Mouse (Mus musculus) testis, postnatal 10 days (tissue): ENCODE results near the gene Gnb1l.
A peak's percentile ranks its signal among the peaks of the same experiment; 100 is the strongest.
"Not testable (repeated sequence)": the region's sequence is repeated elsewhere in the genome, so short reads cannot be mapped to it uniquely, and the experiment has no call there.

Experiments
- DNase-seq: peaks from one replicate; pipeline ENCODE4 v3.0.0; 2021; ENCODE audit warnings: low spot score

Gnb1l gene

DNA sequence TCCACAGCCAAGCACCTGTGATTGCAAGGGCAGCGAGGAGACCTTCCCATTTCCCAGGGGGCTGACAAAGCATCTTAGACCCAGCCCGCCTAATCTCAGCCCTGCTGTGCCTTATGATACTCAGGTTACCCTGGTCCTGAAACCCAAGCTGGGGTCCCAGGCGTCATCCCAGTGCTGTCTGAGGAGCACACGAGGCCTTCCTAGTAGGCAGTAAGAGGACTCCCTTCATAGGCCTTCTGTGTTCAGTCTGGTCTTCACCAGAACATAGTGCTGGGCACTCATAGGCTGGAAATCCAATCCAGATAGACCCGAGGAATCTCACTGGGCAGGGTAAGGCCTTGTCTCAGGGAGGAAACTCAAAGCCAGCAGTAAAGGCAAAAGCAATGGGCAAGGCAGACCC, 14.7 kb upstream of the Gnb1l start:
- no peak for DNase-seq

DNA sequence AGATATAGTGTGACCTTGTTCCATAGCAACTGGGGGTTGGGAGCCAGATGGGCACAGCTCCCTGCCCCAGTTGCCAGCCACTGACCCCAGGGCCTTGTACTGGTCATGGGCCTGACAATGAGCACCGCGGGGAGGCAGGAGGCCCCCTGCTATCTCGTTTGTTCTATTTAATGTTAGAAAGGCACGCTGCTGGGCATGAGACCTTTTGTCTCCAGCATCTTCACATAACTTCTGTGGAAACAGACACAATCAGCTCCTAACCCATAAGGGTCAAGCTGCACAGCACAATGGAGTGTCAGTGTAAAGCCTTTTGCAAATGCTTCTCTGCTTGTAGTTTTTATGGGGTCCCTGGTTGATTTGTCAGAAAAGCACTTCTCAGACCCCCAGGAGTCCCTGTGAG, 14.1 kb upstream of the Gnb1l start:
- DNase-seq = no peak

DNA sequence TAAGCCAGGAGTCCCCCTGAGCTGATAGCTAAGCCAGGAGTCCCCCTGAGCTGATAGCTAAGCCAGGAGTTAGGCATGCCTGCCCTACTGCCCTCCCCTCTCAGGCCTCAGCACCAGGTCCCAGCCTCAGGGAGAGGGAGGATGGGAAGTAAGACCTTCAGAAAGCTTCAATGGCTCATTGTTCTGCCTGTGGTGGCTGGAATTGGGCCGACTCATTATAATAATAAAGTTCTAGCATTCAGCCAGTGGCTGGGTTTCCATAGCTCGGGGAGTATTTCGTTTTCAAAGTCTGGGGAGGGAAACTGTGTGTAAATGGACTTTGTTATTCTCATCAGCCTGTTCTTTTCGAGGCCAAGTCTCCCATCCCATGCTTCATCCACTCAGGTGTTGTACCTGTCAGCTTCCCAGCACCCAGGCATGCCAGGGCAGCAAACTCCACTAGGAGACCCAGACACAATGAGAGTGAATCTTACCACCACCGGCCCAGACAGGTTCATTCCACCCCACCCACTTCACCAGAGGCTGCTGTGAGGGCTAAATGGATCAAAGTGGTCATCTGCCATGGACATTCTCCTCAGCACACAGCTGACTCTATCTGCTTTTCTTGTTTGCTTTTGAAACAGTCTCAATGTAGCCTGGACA, 13.6 kb upstream of the Gnb1l start:
- no peak for DNase-seq

DNA sequence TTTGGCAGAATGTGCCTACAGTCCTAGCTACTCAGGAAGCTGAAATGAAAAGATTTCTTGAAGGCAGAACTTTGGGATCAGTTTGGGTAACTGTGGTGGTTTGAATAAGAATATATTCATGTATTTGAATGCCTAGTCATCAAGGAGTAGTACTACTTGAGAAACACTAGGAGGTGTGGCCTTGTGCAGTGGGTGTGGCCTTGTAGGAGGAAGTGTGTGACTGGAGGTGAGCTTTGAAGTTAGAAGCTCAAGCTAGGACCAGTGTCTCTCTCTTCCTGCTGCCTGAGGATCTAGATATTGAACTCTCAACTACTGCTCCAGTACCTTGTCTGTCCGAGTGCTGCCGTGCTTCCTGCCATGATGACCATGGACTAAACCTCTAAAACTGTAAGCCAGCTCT, 12.4 kb upstream of the Gnb1l start:
- DNase-seq = no peak

DNA sequence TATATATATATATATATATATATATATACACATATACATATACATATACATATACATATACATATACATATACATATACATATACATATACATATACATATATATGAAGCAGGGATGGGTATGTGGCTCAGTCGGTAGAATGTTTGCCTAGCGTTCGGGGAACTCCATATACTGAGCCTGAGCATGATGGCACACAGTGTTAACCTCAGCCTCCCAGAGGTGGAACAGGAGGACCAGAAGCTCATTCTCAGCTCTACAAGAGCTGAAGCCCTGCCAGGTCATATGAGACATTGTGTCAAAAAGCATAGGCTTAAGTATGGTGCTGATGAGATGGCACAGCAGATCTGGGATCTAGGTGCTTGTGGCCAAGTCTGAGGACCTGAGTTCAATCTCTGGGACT, 8.2 kb upstream of the Gnb1l start:
- DNase-seq = no peak

DNA sequence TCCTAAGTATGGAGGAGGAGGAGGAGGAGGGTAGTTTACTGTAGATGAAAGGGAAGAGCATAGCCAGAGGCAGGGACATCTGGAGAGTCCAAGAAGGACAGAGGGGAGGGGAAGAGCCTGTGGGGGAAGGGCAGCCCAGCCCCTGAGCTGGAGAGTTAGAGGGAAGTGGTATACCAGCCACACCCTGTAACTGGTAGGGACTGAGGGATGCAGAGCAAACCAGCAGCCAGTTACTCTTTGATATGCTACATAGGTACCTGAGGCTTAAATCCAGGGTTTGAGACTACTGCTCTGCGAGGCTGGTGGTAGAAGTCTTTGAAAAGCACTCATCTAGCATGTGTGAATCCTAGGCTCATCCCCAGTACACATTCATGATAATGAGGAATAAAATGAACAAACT, 7.6 kb upstream of the Gnb1l start:
- peak; percentile 33 for DNase-seq

DNA sequence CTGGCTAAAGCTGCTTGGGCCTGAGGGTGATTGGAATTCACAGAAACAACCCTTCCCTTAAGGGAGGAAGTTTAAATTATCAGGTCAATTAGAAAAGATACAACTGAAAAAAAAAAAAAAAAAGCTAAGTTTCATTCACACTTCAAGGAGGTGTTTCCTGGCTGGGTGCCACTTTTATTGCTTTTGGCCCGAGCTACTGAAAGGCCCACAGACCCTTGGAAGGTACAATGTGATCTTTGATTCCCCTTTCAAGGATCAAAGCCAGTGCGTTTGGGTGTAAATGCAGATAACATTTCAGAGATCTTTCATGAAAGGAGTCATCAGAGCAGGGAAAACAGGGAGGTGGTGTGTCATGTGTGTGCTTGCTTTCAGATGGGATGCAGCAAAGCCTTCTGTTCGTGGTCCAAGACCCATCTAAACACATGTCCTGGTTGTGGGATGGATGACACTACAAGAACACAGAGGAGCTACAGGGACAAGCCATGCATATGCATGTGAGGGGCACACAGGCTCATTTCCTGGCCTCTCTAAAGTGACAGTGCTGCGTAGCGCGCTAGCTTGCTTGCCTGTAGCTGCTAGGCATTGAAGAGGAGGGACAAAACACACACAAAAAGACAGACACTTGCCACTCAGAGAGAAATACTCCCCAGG, 523 bp upstream of the Gnb1l start:
- peak; percentile 51 for DNase-seq

DNA sequence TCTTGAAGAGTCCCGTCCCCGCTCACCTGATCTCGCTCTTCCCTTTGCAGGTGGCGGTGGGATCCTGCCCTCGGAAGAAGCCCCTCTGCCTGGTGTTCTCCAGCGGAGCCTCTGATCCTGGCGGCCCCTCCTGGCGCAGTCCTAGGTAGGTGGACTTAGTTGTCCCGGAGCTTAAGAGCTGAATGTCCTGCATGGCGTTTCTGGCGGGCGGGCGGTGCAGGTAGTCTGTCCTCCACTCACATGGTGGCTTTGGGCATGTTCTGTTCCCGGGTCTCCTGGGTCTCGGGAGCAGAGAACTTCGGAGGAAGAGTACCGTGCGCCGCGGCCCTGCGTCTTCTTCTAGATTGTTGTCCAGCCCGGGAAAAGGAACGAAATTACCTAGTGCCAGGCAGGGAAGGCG, 483 bp downstream of the Gnb1l start:
- DNase-seq = no peak

DNA sequence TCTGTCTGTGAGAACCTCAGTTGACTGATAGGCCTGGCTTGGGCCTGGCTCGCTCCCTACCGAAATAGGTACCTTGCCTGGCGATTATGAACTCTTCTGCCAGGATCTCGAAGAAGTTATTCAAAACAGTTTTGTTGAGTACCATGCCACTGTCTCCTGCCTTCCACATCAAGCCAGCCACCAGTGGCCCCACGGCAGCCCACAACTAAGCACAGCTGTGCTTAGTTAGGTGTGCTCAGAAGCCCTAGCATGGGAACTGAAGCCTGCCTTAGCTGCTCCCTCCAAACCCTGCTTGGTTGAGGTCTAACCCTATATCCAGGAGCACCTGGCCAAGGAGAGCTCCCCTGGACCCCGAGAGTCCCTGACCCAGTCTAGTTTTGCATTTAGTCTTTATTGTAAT, 3.0 kb downstream of the Gnb1l start:
- peak; percentile 28 for DNase-seq

DNA sequence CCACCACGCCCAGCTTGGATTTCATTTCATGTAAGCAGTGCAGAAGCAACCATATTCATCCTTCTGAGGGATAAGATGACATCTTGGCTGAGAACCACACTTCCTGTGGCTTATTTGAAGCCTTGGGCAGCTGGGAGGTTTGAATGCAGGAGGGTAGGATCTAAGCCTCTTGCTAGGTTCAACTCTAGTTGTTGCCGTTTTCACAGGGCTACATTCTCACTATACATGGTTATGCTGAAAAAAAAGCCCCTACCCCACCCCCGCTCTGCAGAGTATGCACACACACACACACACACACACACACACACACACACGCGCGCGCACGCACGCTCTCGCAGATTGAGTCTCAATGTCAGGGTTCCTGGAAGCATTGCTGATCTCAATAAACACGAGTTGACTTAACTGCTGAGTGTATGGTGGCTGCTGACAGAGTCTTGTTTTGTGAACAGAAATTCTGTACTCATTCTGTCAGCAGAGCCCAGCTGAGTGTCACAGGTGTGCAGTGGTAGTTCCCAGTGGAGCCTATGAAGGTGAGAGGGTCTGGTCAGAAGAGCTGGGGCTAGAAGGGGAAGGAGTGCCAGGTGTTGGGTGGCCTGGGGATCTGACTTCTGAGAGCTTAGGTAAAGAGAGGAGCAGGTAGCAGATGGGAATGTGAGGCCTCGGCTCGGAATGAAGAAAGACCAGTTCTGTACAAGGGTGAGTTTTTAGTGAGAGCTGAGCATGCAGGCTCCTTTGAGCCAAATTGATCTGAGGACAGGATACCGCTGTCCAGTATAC, 5.2 kb downstream of the Gnb1l start:
- peak; percentile 38 for DNase-seq

DNA sequence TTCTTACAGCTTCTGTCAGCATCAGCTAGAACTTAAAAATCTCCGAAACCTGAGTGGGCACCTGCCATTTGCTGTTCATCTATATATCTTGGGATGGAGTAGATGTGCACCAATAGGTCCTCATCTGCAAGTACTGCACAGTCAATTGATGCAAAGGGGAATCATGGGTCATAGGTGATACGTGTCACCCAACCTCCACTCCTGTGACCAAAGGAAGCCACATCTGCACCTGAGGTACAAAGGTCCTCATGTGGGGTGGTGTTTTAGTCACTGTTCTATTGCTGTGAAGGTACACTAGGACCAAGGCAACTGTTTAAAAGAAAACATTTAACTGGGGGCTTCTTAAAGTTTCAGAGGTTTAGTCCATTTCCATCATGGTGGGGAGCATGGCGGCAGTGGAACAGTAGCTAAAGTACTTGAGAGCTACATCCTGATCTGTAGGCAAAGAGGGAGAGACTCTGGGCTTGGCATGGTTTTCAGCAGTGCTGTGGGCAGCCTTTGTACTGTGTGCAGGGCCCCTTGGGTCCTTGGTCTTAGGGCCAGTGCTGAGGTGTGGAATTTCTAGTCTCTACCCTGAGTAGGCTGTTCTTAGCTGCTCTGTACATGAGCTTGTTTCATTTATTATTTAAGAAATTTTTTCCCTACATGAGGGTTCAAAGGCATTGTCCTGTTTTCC, 8.1 kb downstream of the Gnb1l start:
- DNase-seq = peak; percentile 16

DNA sequence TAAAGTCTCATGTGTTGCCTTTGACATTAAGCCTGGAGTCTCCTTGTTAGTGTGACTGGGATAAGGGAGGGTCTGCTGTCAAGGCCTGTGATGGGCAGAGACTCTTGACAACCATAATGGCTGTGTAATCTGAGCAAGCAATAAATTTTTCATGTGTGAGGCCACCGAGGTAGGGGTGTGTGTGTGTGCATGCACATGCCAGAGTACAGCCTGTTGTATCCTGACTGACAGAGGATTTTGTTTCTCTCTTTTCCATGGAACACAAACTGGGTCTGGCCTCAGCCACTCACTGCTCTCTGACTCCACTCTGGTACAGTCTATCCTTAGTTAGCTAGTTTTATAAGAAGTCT, 8.7 kb downstream of the Gnb1l start:
- DNase-seq = peak; percentile 23

DNA sequence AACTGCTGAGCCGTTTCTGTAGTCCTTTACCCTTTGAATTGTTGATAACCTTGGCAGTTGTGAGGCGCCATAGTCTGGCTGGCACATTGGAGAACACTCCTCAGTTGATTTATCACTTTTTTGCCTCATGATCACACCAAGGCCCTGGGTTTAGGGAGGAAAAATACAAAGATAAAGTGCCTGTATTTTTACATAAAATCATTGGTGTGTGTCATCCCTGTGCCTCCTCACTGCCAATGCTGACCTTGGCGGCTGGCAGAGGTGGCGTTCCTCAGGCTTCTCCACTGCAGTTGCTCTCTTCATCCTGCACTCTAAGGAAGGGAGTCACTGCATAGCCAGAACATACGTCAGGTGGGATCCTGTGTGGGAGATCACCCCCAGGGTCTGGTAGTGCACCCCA, 13.2 kb downstream of the Gnb1l start:
- no peak for DNase-seq

DNA sequence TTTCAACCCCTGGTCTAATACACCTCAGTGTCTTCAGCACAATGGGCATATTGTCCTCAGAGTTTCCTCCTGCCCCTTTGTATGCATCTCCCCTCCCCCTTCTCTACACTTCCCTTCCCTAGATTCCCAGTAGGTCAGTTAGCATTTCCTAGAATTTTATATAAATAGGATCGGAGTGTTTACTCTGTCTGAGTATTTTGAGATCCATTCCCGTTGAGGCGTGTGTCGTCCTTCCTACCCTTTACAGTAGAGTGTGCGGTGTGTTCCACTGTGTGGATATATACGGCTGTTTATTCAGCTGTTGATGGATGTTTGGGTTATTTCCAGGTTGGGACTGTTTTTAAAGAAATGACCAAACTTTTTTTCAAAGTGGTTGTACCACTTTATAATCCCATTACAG, 15.0 kb downstream of the Gnb1l start:
- DNase-seq = no peak

DNA sequence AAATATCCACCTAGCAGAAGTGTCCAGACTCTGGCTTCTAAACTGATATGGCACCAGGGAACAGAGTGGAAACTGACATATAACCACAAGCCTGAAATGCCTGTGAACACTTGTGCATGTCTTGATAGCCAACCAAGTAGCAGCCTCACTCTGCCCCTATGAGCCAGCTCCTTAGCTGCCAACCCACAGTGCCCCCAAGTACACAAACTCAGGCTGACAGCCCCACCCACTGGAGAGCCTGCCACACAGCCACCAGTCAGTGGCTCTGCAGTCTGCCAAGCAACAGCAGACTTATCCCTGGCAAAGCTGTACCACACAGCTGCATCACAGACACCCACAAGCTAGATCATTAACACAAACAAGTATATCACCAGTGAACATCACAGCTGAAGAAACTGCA, 19.6 kb downstream of the Gnb1l start:
- DNase-seq = peak; percentile 50

DNA sequence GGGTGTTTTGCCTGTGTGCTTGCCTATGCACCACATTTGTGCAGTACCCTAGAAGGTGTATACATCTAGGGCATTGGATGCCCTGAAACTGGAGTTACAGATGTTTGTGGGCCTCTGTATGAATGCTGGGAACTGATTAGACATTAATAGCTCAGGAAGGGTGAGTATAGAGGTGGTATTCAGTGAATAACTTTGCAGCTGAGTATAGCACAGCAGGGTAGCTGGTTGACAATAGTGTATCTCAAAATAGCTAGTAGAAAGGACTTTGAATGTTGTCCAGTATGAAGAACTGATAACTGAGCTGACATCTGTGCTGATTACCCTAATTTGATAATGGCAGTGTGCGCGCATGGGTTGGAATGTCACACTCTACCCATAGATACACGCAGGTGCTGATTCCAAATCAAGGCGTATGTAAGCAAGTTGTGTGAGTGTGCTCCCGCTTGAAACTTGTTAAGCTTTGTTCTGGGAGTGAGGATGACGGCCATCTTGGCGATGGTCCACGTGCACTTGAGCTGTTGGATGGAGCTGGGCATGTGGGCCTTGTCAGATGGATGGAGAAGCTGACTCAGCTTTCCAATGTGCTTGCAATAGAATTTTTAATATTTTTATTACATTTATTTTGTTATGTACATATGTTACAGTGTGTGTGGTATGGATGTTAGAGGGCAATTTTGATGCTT, 25.2 kb downstream of the Gnb1l start:
- DNase-seq = no peak

DNA sequence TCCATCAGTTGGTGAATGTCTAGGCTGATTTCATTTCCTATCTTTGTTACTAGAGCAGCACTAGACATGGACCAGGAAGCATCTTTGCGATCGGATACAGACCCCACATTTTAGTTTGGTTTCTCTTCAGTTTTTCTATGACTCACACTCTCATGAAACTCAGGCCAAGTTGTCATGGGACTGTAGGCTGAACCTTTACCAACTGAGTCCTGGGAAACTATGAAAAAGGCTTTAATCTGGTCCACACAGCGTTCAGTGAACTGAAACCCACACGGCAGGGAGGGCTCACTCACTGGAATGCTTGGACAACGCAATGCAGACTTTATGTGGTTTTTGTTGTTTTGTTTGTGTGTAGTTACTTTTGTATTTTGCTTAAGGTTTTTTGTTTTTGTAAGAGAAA, 30.1 kb downstream of the Gnb1l start:
- DNase-seq = no peak

DNA sequence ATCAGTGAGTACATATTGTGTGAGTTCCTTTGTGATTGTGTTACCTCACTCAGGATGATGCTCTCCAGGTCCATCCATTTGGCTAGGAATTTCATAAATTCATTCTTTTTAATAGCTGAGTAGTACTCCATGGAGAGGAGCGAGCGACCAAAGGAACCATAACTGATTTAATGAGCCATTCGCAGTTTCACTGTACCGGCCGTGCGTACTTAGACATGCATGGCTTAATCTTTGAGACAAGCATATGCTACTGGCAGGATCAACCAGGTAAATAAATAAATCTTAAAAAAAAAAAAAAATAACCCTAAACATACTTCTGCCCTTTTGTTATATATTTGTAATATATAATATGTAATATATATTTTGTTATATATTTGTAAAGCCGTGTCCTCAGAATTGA, 34.5 kb downstream of the Gnb1l start:
- DNase-seq = not testable (repeated sequence)

DNA sequence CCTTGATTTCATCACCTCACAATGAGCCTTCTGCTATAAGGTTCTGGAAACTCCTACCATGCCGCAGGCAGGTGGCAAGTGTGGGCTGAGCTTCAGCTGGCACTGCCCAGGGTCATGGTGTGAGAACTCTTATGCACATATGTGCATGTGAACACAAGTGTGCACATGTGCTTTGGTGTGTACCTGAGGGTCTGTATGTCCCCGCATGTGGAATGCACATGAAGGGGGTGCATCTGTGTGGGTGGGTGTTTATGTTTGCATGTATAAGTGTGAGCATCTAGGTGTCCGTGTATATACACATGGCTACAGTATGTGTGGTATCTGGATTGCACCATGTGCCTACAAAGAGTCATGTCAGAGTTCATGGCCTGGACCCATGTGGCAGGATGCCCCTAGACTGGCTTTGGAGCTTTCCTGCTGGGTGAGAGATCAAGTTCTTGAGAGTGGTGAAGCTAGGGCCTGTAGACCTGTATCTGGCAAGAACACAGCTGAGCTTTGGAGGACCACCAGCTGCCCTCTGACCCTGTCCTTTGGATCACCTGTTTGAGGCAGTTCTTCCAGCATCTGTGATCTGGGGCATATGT, 39.0 kb downstream of the Gnb1l start:
- no peak for DNase-seq

DNA sequence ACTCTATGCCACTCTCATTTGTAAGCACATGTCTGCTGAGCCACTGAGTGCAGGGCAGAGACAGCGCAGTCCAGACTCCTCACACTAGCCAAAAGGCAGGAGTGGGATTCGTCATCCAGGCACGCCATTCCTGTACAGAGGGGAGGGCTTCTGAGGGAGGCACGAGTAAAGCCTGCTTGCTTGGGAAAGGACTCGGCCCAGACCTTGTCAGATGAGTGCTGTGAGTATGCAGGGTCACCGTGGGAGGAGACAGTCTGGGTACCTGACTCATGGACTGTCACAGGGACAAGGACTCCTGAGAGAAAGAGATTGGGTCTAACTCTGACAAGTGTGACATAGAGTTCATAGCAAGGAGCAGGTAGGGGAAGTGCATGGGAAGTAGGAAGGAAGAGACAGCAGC, 40.8 kb downstream of the Gnb1l start:
- no peak for DNase-seq

DNA sequence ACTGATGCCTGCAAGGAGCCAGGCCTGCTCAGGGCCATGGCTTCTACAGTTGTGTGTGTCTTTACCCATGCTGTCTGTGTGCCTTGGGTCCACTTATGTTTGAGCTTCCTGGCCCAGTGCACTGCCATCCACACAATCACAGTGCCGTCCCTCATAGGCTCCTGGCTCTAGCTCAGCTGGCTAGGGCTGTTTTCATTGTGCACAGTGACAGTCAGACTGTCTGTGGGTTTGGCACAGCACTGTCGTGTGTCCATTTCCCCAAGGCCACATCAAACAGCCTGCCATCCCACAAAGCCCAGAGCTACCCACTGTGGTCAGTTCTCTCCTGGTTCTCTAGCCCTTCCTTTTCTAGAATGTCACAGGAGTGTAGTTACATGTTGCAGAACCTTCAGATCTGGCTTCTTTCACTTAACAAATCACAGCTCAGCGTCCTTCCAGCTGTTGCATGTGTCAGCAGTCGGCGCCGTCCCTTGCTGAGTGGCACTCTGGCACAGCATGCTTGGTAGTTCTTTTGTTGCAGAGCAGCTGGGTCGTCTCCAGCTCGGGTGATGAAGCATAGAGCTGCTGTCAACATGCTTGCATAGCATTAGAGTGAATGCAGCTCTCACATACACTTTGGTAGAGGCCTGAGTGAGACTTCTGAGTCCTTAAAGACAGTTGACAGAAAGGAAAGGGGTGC, 44.8 kb downstream of the Gnb1l start:
- DNase-seq = no peak
